Mouse (Mus musculus): ENCODE data around the gene Anks6. TPM values are rescaled to one million over a fixed set of nuclear protein-coding genes. Genes with fewer than 3 reads are reported as not detected.

Anks6 gene
- polyA plus RNA-seq, 1 experiment from 2014 or later: 4.3 TPM

GRCm38 (mm10) chr4:47036486-47037320 is 20.5 kb downstream of the Anks6 start:
- 75% methylated on average over 13 of the region's 13 CpGs for WGBS
- Histone ChIP-seq H3K4me1 (replicated peaks; ENCODE audit: control insufficient read depth, insufficient read depth, low read length) (no peaks in the 10 kb centered on the region), H3K36me3 (ENCODE audit: control insufficient read depth, insufficient read depth, low read length) (no peaks in the 10 kb centered on the region), H3K4me3 (ENCODE audit: low read depth, low read length) (no peak overlapping the region), H3K27me3 (ENCODE audit: control insufficient read depth, insufficient read depth, low read length) (no peaks in the 10 kb centered on the region), H3K9me3 (ENCODE audit: control insufficient read depth, low read length) (no peaks in the 10 kb centered on the region), H3K4me2 (ENCODE audit: low read depth, low read length, severe bottlenecking) (no peak overlapping the region), H3K27ac (ENCODE audit: low read depth, low read length) (no peak overlapping the region), H3K9ac (ENCODE audit: low read length) (no peak overlapping the region)
- no peak for DNase-seq (ENCODE audit: low spot score)
- no peak for ATAC-seq (replicated peaks; ENCODE audit: low FRiP score)

GRCm38 (mm10) chr4:47035536-47035935 is 21.7 kb downstream of the Anks6 start:
- ATAC-seq (replicated peaks; ENCODE audit: low FRiP score) (no peak), DNase-seq (ENCODE audit: low spot score) (no peak)
- H3K4me2 ChIP-seq (ENCODE audit: low read depth, low read length, severe bottlenecking): no peak overlapping the region
- H3K4me3 ChIP-seq (ENCODE audit: low read depth, low read length): no peak overlapping the region
- H3K9ac ChIP-seq (ENCODE audit: low read length): no peak overlapping the region
- no peaks in the 10 kb centered on the region for H3K36me3 ChIP-seq (ENCODE audit: control insufficient read depth, insufficient read depth, low read length)
- no peaks in the 10 kb centered on the region for H3K9me3 ChIP-seq (ENCODE audit: control insufficient read depth, low read length)
- WGBS: 72% methylated on average over 14 of the region's 14 CpGs
- no peaks in the 10 kb centered on the region for H3K4me1 ChIP-seq (replicated peaks; ENCODE audit: control insufficient read depth, insufficient read depth, low read length)
- H3K27me3 ChIP-seq (ENCODE audit: control insufficient read depth, insufficient read depth, low read length): no peaks in the 10 kb centered on the region
- H3K27ac ChIP-seq (ENCODE audit: low read depth, low read length): no peak overlapping the region

- H3K9me3 ChIP-seq (ENCODE audit: control insufficient read depth, low read length): no peaks in the 10 kb centered on the region
- H3K27me3 ChIP-seq (ENCODE audit: control insufficient read depth, insufficient read depth, low read length): no peaks in the 10 kb centered on the region
- DNase-seq (ENCODE audit: low spot score): no peak
- H3K27ac ChIP-seq (ENCODE audit: low read depth, low read length): no peak overlapping the region
- H3K4me2 ChIP-seq (ENCODE audit: low read depth, low read length, severe bottlenecking): no peak overlapping the region
- WGBS: 86% methylated on average over 8 of the region's 8 CpGs
- ATAC-seq (replicated peaks; ENCODE audit: low FRiP score): no peak
- H3K9ac ChIP-seq (ENCODE audit: low read length): no peak overlapping the region
- H3K4me3 ChIP-seq (ENCODE audit: low read depth, low read length): no peak overlapping the region
- H3K36me3 ChIP-seq (ENCODE audit: control insufficient read depth, insufficient read depth, low read length): no peaks in the 10 kb centered on the region
- no peaks in the 10 kb centered on the region for H3K4me1 ChIP-seq (replicated peaks; ENCODE audit: control insufficient read depth, insufficient read depth, low read length)
Observed at GRCm38 (mm10) chr4:47032171-47032570, 25.1 kb downstream of the Anks6 start.

GRCm38 (mm10) chr4:47028791-47029190 is 28.4 kb downstream of the Anks6 start:
- Histone ChIP-seq H3K27me3 (ENCODE audit: control insufficient read depth, insufficient read depth, low read length) (no peaks in the 10 kb centered on the region), H3K9me3 (ENCODE audit: control insufficient read depth, low read length) (no peaks in the 10 kb centered on the region), H3K36me3 (ENCODE audit: control insufficient read depth, insufficient read depth, low read length) (no peaks in the 10 kb centered on the region), H3K9ac (ENCODE audit: low read length) (no peak overlapping the region), H3K4me2 (ENCODE audit: low read depth, low read length, severe bottlenecking) (no peak overlapping the region), H3K4me3 (ENCODE audit: low read depth, low read length) (no peak overlapping the region), H3K4me1 (replicated peaks; ENCODE audit: control insufficient read depth, insufficient read depth, low read length) (no peaks in the 10 kb centered on the region), H3K27ac (ENCODE audit: low read depth, low read length) (no peak overlapping the region)
- DNase-seq (ENCODE audit: low spot score): no peak
- ATAC-seq (replicated peaks; ENCODE audit: low FRiP score): no peak
- 82% methylated on average over 5 of the region's 5 CpGs for WGBS

GRCm38 (mm10) chr4:47023949-47024348 is 33.3 kb downstream of the Anks6 start:
- Histone ChIP-seq H3K4me1 (replicated peaks; ENCODE audit: control insufficient read depth, insufficient read depth, low read length) (no peaks in the 10 kb centered on the region), H3K4me2 (ENCODE audit: low read depth, low read length, severe bottlenecking) (no peak overlapping the region), H3K27me3 (ENCODE audit: control insufficient read depth, insufficient read depth, low read length) (no peaks in the 10 kb centered on the region), H3K27ac (ENCODE audit: low read depth, low read length) (no peak overlapping the region), H3K9me3 (ENCODE audit: control insufficient read depth, low read length) (no peaks in the 10 kb centered on the region), H3K9ac (ENCODE audit: low read length) (no peak overlapping the region), H3K4me3 (ENCODE audit: low read depth, low read length) (no peak overlapping the region), H3K36me3 (ENCODE audit: control insufficient read depth, insufficient read depth, low read length) (no peaks in the 10 kb centered on the region)
- no peak for ATAC-seq (replicated peaks; ENCODE audit: low FRiP score)
- no peak for DNase-seq (ENCODE audit: low spot score)
- 79% methylated on average over 6 of the region's 6 CpGs for WGBS

GRCm38 (mm10) chr4:47022804-47023603 is 34.2 kb downstream of the Anks6 start:
- WGBS: 87% methylated on average over 10 of the region's 10 CpGs
- no peaks in the 10 kb centered on the region for H3K9me3 ChIP-seq (ENCODE audit: control insufficient read depth, low read length)
- no peak overlapping the region for H3K9ac ChIP-seq (ENCODE audit: low read length)
- DNase-seq (ENCODE audit: low spot score) (no peak), ATAC-seq (replicated peaks; ENCODE audit: low FRiP score) (no peak)
- H3K4me3 ChIP-seq (ENCODE audit: low read depth, low read length): no peak overlapping the region
- H3K27ac ChIP-seq (ENCODE audit: low read depth, low read length): no peak overlapping the region
- no peak overlapping the region for H3K4me2 ChIP-seq (ENCODE audit: low read depth, low read length, severe bottlenecking)
- H3K36me3 ChIP-seq (ENCODE audit: control insufficient read depth, insufficient read depth, low read length): no peaks in the 10 kb centered on the region
- no peaks in the 10 kb centered on the region for H3K27me3 ChIP-seq (ENCODE audit: control insufficient read depth, insufficient read depth, low read length)
- no peaks in the 10 kb centered on the region for H3K4me1 ChIP-seq (replicated peaks; ENCODE audit: control insufficient read depth, insufficient read depth, low read length)

GRCm38 (mm10) chr4:47020563-47020962 is 36.7 kb downstream of the Anks6 start:
- H3K4me3 ChIP-seq (ENCODE audit: low read depth, low read length): no peak overlapping the region
- no peak overlapping the region for H3K4me2 ChIP-seq (ENCODE audit: low read depth, low read length, severe bottlenecking)
- ATAC-seq (replicated peaks; ENCODE audit: low FRiP score) (no peak), DNase-seq (ENCODE audit: low spot score) (peak; percentile 84)
- no peaks in the 10 kb centered on the region for H3K4me1 ChIP-seq (replicated peaks; ENCODE audit: control insufficient read depth, insufficient read depth, low read length)
- no peak overlapping the region for H3K27ac ChIP-seq (ENCODE audit: low read depth, low read length)
- no peak overlapping the region for H3K9ac ChIP-seq (ENCODE audit: low read length)
- no peaks in the 10 kb centered on the region for H3K36me3 ChIP-seq (ENCODE audit: control insufficient read depth, insufficient read depth, low read length)
- no peaks in the 10 kb centered on the region for H3K9me3 ChIP-seq (ENCODE audit: control insufficient read depth, low read length)
- no peaks in the 10 kb centered on the region for H3K27me3 ChIP-seq (ENCODE audit: control insufficient read depth, insufficient read depth, low read length)
- 11% methylated on average over 5 of the region's 5 CpGs for WGBS

- H3K27me3 ChIP-seq (ENCODE audit: control insufficient read depth, insufficient read depth, low read length): no peaks in the 10 kb centered on the region
- no peaks in the 10 kb centered on the region for H3K36me3 ChIP-seq (ENCODE audit: control insufficient read depth, insufficient read depth, low read length)
- DNase-seq (ENCODE audit: low spot score) (no peak), ATAC-seq (replicated peaks; ENCODE audit: low FRiP score) (no peak)
- no peak overlapping the region for H3K9ac ChIP-seq (ENCODE audit: low read length)
- no peak overlapping the region for H3K27ac ChIP-seq (ENCODE audit: low read depth, low read length)
- no peak overlapping the region for H3K4me2 ChIP-seq (ENCODE audit: low read depth, low read length, severe bottlenecking)
- H3K4me1 ChIP-seq (replicated peaks; ENCODE audit: control insufficient read depth, insufficient read depth, low read length): no peaks in the 10 kb centered on the region
- H3K4me3 ChIP-seq (ENCODE audit: low read depth, low read length): no peak overlapping the region
- H3K9me3 ChIP-seq (ENCODE audit: control insufficient read depth, low read length): no peaks in the 10 kb centered on the region
- WGBS: 78% methylated on average over 3 of the region's 3 CpGs
Observed at GRCm38 (mm10) chr4:47015156-47015555, 42.1 kb downstream of the Anks6 start.
